Mouse (Mus musculus): ENCODE measurements around the gene Plekhg6.

Gene Plekhg6

GRCm38 (mm10) chr6:125385066-125385974 is 4.7 kb upstream of the Plekhg6 start:
- peak; percentile 46 for DNase-seq (ENCODE audit: low spot score)

DNA sequence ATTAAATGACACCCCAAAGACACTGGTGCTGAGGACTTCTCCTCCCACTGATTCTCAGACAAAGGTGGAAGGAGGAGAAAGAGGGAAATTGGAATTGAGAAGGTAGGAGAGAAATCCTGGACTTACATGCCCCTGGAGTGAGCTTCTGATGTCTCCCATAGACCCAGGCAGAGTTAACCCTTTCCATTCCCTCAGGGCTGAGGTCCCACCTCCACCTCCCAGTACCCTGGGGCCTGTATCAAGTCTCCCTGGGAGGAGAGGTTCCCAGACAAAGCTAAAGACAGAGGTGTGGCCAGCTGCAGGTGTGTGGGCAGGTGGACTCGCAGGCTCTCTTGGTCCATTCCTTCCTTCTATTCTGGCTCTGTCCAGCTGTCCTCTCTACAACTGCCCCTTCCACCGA is 1.4 kb upstream of the Plekhg6 start:
- no peak for DNase-seq (ENCODE audit: low spot score)

GRCm38 (mm10) chr6:125379781-125380180 is 812 bp downstream of the Plekhg6 start:
- no peak for DNase-seq (ENCODE audit: low spot score)

- no peak for DNase-seq (ENCODE audit: low spot score)
These were observed 2.0 kb downstream of the Plekhg6 start for GRCm38 (mm10) chr6:125378621-125379020.

GRCm38 (mm10) chr6:125377582-125378451 is 2.8 kb downstream of the Plekhg6 start:
- peak; percentile 78 for DNase-seq (ENCODE audit: low spot score)

GRCm38 (mm10) chr6:125377042-125377441 is 3.6 kb downstream of the Plekhg6 start:
- no peak for DNase-seq (ENCODE audit: low spot score)

DNA sequence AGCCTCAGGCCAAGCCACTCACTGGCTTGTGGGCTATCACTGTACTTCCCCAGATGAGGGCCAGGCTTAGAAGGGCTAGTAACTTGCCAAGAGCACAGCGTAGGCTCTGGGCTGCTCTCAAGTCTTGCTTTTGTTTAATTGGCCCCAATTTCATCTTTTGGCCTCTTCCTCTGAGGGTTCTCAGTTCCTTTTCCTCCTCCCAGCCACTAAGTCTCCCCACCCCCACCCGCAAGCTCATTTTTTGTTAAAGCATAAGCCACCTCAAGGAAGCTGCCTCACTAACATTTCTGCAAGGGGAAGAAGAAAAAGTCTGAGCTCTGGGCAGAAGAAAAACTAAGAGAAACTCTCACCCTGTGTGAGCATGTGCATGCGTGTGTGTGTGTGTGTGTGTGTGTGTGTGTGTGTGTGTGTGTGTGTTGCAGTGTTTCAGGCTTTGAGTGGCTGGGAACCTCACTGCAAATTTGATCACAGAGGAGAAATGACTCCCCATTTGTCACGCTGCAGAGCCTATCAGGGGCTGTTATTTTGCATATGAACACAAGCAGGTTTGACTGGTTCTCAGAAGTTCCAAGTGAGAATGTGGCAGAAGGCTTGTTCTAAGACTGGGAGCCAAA is 12.7 kb downstream of the Plekhg6 start:
- no peak for DNase-seq (ENCODE audit: low spot score)

- no peak for DNase-seq (ENCODE audit: low spot score)
These were observed 14.5 kb downstream of the Plekhg6 start for GRCm38 (mm10) chr6:125366133-125366532.

DNA sequence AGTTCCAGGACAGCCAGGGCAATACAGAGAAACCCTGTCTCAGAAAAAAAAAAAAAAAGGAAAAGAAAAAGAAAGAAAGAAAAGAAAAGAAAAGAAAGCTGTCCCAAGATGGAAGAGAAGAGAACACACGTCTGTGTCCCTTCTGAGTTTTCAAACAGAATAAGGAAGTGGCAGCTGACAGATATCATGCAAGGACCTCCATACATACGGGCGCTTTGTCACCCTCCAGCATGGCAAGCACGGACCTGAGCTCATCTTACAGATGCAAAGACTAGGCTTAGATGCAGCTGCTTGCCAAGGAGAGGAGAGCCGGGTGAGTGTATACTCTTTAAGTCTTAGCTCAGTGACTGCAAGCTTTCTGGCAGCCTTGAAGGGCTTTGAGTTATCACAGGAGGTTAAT is 15.1 kb downstream of the Plekhg6 start:
- DNase-seq (ENCODE audit: low spot score), result no peak

DNA sequence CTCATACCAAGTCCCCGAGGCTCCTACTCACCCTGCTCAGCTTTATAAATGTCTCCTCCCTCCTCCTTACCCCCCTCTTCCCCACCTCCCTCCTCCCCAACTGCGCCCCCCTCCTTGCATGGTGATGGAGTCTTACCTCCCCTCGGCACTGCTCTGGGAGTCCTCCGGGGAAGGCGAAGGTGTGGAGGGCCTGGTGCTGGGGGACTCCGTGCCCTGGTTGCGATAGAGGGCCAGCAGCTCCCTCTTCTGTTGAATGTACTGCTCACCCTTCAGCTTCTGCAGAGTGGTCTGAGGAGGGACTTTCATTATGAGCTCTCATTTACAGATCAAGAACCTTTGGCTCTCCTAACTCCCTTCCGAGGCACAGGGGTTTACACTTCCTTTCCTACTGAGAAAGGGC is 16.1 kb downstream of the Plekhg6 start:
- DNase-seq (ENCODE audit: low spot score), result no peak

DNA sequence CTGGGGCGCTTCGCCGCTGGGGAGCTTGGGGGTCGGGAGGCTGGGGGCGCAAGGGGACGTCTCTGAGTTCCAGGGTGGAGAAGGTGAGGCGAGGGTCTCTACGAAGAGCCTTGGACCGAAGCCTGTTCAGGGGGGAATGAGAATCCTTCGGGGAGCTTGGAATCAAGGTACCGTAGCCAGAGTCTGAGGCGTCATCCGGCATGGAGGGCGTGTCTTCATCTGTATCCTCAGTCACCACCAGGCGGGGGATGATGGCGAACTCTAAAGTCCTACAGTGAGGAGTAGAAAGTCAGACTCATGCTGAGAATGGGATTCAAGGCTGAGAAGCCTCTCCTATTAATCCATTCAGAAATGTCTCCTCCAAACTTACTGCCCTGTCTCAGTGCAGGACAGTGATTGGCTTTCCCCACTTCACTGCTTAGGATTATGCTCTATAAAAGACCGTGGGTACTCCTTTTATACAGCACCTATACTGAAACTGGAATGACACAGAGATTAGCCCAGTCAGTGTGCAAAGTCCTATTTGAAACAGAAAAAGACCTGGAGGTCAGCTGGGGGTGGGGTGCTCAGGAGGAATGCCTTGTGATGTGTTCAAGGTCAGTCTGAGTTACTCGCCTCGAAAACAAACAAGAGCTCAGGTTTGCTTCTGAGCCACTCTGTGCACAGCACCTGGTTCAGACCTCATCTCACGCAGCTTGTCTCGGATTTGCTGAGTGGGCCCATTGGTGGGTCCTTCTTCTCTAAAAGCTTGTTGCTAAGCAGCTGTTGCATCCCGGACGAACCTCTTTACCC is 16.9 kb downstream of the Plekhg6 start:
- DNase-seq (ENCODE audit: low spot score), result no peak

DNA sequence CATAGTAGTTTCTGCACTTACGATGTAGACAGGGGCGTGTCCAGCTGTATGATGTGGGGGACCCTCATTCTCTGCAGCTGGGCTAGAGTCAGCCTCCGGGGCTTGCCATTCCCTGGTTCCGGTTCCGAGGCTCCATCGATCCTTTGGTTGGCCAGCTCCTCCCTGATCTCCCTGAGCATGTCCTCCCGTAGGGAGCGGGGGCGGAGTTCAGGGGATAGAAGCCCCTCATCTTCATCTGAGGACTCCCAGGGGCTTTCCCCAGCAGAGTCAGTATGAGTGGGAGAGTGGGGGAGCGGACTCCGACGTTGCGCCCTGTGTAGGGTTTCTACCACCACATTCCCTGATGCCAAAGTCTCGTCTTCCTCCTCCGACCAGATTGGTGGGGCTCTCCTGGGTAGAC is 17.6 kb downstream of the Plekhg6 start:
- no peak for DNase-seq (ENCODE audit: low spot score)

DNA sequence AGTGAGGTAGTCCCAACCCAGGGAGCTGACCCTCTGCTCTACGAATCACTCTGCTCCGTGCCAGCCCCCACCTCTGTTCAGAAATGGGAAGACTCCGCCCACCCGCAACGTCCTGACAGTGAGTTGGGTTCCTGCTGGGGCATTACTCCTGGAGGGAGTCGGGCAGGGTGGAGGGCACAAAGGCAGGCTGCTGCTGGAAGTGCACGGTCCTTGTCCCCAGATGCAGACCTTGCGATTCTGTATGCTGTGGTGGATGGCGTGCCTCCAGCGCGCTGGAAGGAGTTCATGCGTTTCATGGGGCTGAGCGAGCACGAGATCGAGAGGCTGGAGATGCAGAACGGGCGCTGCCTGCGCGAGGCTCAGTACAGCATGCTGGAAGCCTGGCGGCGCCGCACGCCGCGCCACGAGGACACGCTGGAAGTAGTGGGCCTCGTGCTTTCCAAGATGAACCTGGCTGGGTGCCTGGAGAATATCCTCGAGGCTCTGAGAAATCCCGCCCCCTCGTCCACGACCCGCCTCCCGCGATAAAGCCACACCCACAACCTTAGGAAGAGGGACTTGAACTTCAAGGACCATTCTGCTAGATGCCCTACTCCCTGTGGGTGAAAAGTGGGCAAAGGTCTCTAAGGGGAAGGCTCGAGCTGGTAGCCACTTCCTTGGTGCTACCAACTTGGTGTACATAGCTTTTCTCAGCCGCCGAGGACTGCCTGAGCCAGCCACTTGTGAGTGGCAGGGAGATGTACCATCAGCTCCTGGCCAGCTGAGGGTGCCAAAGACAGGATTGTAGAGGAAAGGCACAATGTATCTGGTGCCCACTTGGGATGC is 18.9 kb downstream of the Plekhg6 start:
- peak; percentile 77 for DNase-seq (ENCODE audit: low spot score)

DNA sequence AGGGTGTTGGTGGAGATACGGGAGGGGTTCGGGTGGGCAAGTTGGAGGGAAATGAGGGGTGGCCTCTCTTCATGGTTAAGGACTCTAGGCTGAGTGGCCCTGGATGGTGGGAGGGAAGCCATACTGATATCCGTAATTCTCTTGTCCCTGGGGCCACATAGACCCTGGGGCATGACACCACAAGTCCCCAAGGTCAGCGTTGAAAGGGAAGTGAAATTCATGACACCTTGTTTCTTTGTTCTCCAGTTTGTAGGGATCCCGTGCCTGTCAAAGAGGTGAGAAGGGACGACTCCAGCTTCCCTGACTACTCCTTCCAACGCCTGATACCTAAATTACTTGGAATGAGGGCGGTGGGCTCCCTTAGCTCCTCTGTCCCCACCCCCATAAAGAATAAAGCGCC is 19.7 kb downstream of the Plekhg6 start:
- DNase-seq (ENCODE audit: low spot score), result no peak

DNA sequence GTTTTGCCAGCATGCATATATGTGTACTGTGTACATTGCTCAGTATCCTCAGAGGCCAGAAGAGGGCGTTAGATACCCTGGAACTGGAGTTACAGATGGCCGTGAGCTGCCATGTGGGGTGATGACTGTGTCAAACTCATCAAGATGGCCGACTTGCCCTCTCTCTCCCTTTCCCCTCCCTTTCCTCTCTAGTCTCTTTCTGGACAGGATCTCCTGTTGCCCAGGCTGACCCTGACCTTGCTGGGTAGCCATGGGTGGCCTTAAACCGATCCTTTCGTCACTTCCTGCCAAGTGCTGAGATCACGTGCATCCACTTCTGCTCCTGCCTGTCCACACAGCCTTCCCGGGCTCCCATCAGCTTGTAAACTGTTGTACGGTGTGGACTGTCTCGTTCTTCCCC is 20.6 kb downstream of the Plekhg6 start:
- DNase-seq (ENCODE audit: low spot score), result no peak

GRCm38 (mm10) chr6:125357334-125357733 is 23.3 kb downstream of the Plekhg6 start:
- no peak for DNase-seq (ENCODE audit: low spot score)

GRCm38 (mm10) chr6:125356264-125356663 is 24.3 kb downstream of the Plekhg6 start:
- no peak for DNase-seq (ENCODE audit: low spot score)

GRCm38 (mm10) chr6:125355197-125355741 is 25.3 kb downstream of the Plekhg6 start:
- DNase-seq (ENCODE audit: low spot score), result no peak

DNA sequence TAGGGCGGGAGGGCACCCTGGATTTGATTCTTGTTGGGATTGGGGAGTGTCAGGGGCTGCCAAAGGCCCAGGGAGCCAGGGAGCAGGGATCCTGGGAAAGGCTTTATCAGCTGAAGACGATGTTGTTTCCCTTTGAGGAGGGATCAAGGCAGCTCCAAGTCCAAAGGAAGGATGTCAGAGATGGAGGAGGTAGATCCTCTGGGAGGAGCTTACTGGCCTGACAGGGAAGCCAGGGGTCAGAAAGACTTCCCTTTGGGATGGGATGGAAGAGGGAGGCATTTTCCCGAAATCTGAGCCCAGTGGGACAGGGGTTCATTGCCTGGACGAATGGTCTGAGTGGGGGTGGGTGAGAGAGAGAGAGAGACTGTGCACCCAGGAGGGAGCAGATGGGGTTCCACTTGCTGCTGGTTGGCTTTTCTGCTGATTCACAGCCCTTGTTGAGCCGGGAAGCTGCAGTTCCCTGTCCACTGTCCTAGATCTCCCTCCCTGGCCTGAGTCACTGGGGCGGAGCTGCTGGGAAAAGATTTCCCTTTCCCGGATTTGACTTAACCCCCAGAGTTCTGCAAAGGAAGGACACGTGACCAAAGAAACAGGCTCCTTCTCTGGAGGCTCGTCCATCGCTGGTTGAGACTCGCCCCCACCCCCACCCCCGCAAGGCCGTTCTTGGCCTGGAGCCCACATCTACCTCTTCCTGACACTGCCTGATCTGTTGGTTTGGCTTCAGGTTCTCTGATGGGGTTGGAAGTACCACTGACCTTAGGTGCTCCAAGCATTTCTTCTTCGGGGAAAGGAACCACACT is 26.0 kb downstream of the Plekhg6 start:
- no peak for DNase-seq (ENCODE audit: low spot score)

DNA sequence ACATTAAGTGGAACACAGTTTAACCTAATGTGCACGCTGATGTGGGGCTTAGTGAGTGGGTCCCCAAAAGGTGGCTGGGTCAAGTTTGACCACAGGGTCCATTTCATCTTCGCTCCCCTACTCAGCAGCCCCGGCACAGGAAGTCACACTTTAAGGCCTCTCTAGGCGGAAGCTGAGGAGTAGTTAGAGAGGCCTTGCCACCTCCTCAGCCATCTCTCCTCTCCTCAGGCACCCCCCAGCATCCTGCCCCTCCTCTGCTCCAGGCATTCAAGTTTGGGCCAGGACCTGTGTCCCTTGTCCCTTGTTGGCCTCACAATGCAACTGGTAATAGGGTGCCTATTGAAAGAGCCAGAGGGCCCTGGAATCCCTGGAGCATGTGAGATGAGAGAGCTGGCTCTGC is 26.9 kb downstream of the Plekhg6 start:
- no peak for DNase-seq (ENCODE audit: low spot score)

All from testis, postnatal 10 days (tissue).